Mouse (Mus musculus): Measurements from ENCODE around the gene Ctse.

Gene Ctse

GRCm38 (mm10) chr1:131655601-131656000 is 17.5 kb downstream of the Ctse start:
- 91% methylated on average over 6 of the region's 6 CpGs for WGBS

GRCm38 (mm10) chr1:131657945-131658354 is 19.8 kb downstream of the Ctse start:
- under 1% methylated on average over 11 of the region's 11 CpGs for WGBS

- 77% methylated on average over 5 of the region's 5 CpGs for WGBS
These were observed 21.5 kb downstream of the Ctse start for GRCm38 (mm10) chr1:131659512-131660085.

- 95% methylated on average over 2 of the region's 2 CpGs for WGBS
These were observed 22.2 kb downstream of the Ctse start for GRCm38 (mm10) chr1:131660266-131660665.

- 84% methylated on average over 7 of the region's 7 CpGs for WGBS
These were observed 22.8 kb downstream of the Ctse start for GRCm38 (mm10) chr1:131660716-131661472.

GRCm38 (mm10) chr1:131661749-131662148 is 23.6 kb downstream of the Ctse start:
- 84% methylated on average over 3 of the region's 3 CpGs for WGBS

- 86% methylated on average over 9 of the region's 9 CpGs for WGBS
These were observed 25.3 kb downstream of the Ctse start for GRCm38 (mm10) chr1:131663286-131663995.

GRCm38 (mm10) chr1:131664136-131664535 is 26.0 kb downstream of the Ctse start:
- 95% methylated on average over 5 of the region's 5 CpGs for WGBS

GRCm38 (mm10) chr1:131665886-131666285 is 27.8 kb downstream of the Ctse start:
- WGBS: 50% methylated on average over 1 of the region's 1 CpGs

- 82% methylated on average over 8 of the region's 8 CpGs for WGBS
These were observed 33.0 kb downstream of the Ctse start for GRCm38 (mm10) chr1:131671113-131671512.

GRCm38 (mm10) chr1:131672361-131672760 is 34.3 kb downstream of the Ctse start:
- 87% methylated on average over 7 of the region's 7 CpGs for WGBS

- WGBS: 63% methylated on average over 5 of the region's 5 CpGs
These were observed 41.5 kb downstream of the Ctse start for GRCm38 (mm10) chr1:131679644-131680043.

GRCm38 (mm10) chr1:131687739-131688138 is 49.6 kb downstream of the Ctse start:
- 92% methylated on average over 2 of the region's 2 CpGs for WGBS

GRCm38 (mm10) chr1:131688475-131688874 is 50.4 kb downstream of the Ctse start, which contains the start of gene Rab7b:
TSS of gene Rab7b (plus strand) at chr1:131688695.
- 51% methylated on average over 8 of the region's 8 CpGs for WGBS

- 86% methylated on average over 3 of the region's 3 CpGs for WGBS
These were observed 50.9 kb downstream of the Ctse start for GRCm38 (mm10) chr1:131689016-131689415.

- WGBS: 49% methylated on average over 5 of the region's 5 CpGs
These were observed 51.8 kb downstream of the Ctse start for GRCm38 (mm10) chr1:131689899-131690298.

GRCm38 (mm10) chr1:131690435-131690834 is 52.3 kb downstream of the Ctse start:
- 46% methylated on average over 3 of the region's 3 CpGs for WGBS

- WGBS: 76% methylated on average over 2 of the region's 2 CpGs
These were observed 57.2 kb downstream of the Ctse start for GRCm38 (mm10) chr1:131695308-131695707.

GRCm38 (mm10) chr1:131696325-131696724 is 58.2 kb downstream of the Ctse start:
- WGBS: 54% methylated on average over 4 of the region's 4 CpGs

GRCm38 (mm10) chr1:131698770-131699169 is 60.7 kb downstream of the Ctse start:
- 98% methylated on average over 3 of the region's 3 CpGs for WGBS

- 82% methylated on average over 4 of the region's 4 CpGs for WGBS
These were observed 61.5 kb downstream of the Ctse start for GRCm38 (mm10) chr1:131699642-131700041.

GRCm38 (mm10) chr1:131700447-131700846 is 62.3 kb downstream of the Ctse start:
- WGBS: 59% methylated on average over 5 of the region's 5 CpGs

GRCm38 (mm10) chr1:131701391-131701790 is 63.3 kb downstream of the Ctse start:
- 84% methylated on average over 5 of the region's 5 CpGs for WGBS
